Mouse (Mus musculus) adrenal gland, postnatal 14 days (tissue): ENCODE data around the gene Evl. TPM values are rescaled to one million over a fixed set of nuclear protein-coding genes. Genes with fewer than 3 reads are reported as not detected.
"Not testable (repeated sequence)": the region's sequence is repeated elsewhere in the genome, so short reads cannot be mapped to it uniquely, and the experiment has no call there.

ENCODE experiments used
- DNase-seq: peaks from one replicate; pipeline ENCODE4 v3.0.0; 2021; ENCODE audit warnings: mixed read lengths
- microRNA-seq, 2 experiments: library from miRNA; unstranded; fragments of <30 nt; microRNA quantifications; one replicate each; pipeline ENCODE4 v1.2.0; 2021
- total RNA-seq: library from RNA; stranded (reverse); gene quantifications from 2 replicates; pipeline ENCODE4 v1.2.3, GENCODE M21; 2021

Gene Evl
- total RNA-seq, 1 experiment from 2014 or later, result 67.3 TPM

DNA sequence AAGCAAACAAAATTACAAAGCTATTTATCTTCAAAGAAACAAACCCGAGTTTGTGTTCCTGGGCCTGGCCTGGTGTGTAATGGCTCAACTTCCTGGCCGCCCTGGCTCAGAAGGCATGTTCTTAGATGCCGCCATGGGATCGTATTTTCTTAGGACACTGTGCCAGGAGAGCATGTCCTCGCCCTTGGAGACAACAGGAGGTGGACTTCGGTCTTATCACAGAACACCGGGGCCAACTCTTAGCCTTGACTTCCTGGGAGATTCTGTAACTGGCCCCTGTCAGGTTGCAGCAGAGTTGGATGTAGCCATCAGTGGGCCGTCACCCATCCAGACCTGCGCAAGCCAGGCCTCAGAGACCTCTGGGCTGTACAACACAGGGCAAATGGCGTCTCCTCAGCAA lies 145.1 kb downstream of the Evl start:
- DNase-seq, result no peak

DNA sequence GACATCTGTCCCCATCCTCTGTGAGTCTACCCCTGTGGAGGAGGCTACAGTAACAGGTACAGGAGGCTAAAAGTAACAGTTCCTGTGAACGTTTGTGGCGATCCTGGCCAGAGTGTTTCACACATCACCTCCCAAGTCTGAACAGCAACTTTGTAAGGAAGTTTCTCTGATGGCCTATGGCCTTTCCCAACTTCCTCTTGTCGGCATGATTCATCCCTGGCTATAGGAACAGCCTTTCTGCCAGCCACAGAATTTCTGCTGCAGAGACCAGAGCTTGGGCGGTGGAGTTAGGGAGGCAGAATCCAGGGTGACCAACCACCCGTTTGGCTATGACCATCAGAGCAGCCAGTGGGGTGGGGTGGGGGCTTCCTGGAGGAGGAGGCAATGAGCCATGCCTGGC lies 145.5 kb downstream of the Evl start:
- no peak for DNase-seq

DNA sequence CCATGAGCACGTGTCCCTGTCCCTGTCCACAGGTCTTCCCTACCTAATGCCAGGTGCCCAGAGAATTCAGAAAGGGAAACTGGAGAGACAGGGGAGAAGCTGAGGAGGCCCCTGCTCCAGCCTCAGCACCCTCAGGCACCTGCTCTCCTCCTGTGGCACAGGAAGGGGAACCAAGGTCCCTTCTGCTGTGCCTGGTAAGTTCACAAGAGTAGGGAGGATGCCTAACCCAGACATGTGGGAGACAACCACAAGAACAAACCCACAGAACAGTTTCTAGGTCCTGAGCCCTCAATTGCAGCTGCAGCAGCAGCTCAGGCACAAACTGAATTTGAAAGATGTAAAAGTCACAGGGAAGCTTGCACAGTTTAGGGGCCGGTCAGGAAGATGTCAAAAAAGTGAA lies 146.7 kb downstream of the Evl start:
- DNase-seq, result no peak

DNA sequence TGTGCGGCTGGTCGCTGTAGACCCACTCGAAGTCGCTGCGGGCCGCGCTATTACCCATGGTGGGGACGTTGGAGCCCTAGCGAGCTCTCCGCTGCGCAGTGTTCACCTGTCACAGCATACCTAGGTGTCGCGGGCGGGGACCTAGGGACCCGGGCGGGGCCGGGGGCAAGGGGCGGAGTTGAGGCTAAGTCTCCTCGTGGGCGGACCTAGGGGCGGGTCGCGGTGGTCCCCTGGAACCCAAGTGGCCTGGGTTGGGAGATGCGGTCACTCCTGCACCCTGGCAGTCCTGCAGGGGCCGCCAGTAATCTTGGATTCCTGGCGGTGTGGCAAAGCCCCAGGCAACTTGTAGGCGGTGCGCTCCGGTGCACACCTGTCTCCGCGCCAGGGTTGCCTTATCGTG lies 147.7 kb downstream of the Evl start, which contains the start of gene Degs2:
Gene Degs2 (minus strand): TSS at position 131 of the 400 bp plus-strand sequence.
- no peak for DNase-seq

DNA sequence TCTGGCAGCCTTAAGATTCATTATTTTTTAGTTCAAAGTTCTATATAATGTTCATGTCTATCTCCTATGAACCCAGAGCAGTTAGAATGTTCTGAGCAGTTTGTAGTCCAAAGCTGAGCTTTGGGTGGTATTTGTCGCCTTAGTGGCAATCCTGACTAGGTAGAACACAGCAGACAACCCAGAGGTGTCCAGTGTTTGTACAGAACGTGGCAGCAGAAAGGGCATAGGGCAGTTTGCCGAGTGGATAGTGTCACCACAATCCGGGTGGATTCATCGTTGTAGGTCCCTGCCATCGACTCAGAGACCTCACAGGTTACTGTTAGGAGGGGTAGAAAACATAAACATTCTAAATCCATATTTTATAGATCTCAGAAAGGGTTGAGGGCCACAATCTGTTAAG lies 151.0 kb downstream of the Evl start:
- no peak for DNase-seq

DNA sequence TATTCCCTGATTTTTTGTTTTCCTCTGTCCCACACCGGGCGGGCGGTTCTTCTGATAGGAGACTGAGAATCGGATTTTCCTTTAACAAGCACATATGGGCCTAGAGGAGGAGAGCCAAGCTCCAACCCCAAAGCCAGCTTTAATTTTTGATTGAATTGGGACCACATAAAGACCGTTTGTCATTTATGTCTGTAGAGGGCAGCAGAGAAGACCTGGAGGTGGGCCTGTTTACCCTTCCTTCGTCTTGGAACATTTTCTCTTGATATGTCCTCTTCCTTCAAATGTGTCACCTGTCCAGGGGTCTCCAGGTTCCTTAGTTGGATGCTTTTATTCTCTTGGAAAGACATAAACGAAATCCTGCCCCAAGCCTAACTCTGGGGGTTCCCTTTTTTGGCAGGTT lies 151.6 kb downstream of the Evl start:
- no peak for DNase-seq

DNA sequence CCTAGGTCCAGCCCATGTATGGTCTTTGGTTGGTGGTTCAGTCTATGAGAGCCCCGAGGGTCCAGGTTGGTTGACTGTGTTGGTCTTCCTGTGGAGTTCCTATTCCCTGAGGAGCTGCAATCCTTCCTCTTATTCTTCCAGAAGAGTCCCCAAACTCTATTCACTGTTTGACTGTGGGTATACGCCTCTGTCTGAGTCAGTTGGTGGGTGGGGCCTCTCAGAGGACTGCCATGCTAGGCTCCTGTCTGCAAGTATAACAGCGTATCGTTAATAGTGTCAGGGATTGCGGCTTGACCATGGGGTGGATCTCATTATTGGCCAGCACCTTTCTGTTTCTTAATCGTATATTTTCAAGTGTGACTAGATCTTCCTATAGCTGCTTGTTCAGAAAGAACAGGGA lies 154.9 kb downstream of the Evl start:
- no peak for DNase-seq

DNA sequence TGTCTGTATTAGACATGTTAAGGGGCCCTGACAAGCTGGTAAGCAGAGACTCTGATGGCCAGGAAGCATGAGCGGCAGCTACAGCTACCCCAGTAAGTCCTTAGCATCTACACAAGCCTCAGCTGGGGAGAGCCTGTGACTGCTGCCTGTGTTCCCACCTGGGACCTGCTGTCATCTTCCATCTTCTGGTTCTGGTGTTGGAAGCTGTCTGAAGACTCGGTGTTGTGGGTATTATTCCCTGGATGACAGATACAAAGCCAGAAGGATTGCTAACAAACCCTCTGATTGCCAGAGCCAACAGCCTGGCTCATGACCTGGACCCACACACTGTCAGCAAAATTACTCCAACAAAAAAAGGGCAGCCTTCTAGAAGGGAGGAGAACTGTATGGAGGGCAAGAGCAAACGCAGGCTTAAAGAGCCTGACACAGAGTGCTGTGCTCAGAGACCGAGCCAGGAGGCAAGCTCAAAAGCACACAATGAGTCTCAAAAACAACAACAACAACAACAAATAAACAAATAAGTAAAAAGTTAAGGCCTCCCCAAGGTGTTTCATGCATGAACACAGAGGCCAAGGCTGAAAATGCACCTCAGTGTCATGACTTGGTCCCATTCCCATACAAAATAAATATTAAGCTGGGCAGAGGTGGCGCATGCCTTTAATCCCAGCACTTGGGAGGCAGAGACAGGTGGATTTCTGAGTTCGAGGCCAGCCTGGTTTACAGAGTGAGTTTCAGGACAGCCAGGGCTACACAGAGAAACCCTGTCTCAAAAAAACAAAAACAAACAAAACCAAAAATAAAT lies 155.6 kb downstream of the Evl start:
- no peak for DNase-seq

DNA sequence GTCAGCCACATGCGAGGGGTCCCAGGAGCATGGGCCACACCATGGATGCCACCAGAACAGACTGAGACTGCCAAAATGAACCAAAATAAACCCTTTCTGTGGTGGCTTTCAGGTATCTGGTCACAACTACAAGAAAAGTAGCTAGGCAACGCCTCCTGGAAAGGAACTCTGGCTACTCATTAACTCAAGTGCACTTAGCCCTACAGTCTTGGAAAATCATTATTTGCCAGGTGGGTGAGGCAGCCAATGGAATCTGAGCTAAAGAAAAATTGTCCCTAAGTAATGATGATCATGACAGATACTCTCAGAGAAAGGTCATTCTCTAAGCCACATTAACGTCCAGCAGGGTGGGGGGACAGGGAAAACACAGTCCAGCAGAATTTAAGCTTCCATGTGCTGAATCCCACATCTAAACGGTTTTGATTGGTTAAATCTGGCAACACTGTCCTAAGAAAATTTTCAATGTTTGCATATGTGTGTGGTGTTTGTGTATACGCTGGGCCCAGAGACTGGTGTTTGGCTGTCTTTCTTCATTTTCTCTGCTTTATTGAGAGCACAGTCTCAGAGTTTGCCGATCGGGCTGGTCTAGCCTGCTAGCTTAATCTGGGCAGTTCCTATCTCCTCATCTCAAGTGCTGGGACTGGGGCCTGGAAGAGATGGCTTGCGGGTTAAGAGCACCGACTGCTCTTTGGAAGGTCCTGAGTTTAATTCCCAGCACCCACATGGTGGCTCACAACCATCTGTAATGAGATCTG lies 156.5 kb downstream of the Evl start:
- DNase-seq, result no peak

DNA sequence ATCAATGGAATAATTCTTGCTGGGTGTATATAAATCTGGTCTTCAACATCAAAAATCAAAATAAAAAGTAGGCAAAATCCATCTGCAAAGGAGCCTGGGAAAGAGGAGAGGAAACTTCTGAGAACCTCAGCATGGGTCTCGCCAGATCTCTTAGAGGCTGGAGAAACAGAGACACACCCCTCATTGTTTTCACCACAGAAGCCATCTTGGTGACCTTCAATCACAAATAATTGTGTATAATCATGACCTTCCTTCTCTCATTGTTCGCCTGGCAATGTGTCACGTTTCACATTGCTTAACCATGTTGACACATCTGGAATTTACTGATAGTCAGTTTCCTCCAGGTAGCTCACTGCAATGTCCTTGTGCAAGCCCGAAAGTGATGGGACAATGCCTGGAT lies 158.0 kb downstream of the Evl start:
- no peak for DNase-seq

DNA sequence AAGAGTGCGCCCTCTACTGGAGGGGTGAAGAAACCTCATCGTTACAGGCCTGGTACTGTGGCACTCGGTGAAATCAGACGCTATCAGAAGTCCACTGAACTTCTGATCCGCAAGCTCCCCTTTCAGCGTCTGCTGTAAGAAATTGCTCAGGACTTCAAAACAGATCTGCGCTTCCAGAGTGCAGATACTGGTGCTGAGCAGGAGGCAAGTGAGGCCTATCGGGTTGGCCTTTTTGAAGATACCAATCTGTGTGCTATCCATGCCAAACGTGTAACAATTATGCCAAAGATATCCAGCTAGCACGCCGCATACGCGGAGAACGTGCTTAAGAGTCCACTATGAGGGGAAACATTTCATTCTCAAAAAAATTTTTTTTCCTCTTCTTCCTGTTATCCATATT lies 159.5 kb downstream of the Evl start:
- DNase-seq, result not testable (repeated sequence)

DNA sequence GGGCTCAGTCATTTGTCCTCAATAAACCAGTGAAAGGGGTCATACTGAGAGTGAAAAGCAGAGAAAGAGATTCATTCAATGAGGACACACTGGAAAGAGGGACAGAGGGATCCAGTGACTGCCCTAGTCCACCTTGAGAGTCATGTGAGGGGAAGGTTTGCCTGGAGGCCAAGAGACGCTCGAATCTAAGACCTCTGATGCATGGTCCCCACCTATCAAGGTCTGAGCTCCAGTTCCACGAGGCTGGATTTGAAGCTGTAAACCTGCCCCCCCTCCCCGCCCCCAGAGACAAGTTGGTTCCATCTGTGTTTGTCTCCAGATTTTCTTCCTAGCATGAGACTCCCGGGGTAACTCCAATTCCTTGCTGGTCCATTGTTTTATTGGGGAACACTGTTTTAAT lies 161.3 kb downstream of the Evl start:
- no peak for DNase-seq

DNA sequence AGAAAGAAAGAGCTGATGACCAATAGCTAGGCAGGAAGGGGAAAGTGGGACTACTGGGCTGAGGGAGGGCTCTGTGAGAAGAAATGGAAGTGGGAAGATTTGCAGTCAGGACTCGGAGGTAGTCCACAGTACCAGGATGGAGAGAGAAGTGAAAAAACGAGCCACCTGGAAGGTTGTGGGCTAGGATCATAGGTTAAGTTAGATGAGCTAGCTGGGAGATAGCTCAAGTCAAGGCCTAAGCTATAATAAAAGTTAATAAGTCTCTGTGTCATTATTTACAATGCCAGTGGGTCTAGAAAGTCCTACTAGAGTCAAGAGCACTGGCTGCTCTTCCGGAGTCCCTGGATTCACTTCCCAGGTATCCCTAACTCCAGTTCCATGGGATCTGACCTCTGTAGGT lies 164.0 kb downstream of the Evl start:
- no peak for DNase-seq

DNA sequence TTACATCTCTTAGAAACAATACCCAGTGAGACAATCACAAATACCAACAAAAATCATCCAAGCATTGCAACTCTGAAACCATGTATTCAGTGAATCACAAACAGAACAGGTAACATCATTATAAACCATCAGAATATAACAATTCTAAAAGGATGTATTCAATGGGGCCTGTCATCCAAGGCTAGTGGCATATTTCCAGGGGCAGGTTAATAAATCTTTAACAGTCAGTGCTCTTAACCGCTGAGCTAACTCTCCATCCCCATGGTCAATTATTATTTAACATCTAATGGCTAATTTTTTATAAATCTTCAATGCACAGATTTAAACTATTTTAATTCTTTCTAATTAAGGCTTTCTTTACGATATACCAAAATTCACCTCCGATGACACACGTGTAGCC lies 167.9 kb downstream of the Evl start:
- no peak for DNase-seq

DNA sequence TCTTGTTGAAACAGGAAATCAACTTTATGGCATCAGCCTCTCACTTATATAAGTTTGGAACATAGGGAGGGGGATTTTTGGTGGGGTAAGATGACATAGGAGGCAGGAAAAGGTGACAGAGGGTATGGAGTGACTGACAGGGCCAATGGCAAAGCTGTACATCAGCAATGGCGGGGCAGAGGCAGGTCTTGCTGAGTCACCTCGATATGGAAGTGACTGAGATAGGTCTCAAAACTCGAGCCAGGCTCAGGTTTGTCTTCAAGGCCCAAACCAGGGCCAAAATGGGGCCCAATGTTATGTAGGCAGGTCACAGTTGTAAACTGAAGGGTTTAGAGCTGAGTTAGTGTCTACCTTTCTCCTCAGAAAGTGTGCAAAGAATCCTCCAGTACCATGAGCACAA lies 169.3 kb downstream of the Evl start:
- no peak for DNase-seq

DNA sequence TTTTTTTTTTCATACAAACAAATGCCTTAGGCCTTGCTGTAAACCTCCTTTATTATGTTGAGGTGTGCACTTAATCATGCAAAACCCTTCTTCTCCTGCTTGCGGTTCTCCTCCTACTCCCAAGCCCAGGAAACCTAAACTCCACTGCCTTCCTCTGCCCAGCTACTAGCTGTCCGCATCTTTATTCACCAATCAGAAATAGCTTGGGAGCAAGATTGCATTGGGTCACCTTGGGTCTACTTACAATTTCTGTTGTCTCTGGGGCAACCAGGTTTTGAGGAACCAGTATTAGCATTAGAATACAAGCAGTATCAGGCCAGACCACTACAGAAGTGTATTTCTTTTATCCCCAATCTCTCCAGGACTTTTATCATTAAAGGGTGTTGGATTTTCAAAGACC lies 179.9 kb downstream of the Evl start:
- no peak for DNase-seq

DNA sequence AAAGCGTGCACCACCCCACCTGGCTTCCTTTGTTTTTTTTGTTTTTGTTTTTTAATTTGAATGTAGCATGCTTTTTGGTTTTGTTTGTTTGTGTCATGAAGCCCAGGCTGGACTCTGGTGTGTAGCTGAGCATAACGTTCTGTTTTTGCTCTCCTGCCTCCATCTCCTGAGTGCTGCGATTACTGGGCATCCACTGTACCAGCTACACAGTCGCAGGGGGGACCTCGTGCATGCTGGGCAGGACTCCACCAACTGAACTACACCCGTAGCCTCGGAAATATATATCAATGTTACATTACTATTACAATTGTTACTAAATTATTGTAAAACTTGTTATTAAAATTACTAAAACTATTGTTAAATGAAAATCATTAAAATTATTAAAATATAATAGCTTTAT lies 183.3 kb downstream of the Evl start:
- no peak for DNase-seq

Small RNA genes lying within 50 kb of the gene (microRNA-seq; reads per million reads assigned to microRNA genes)
- gene Gm23872, result 0 reads per million in 2 experiments
- gene Mir342, result 1,254 to 1,389 reads per million in 2 experiments

Other genes starting within 250 kb of the Evl start
- 0.67 and 0.79 TPM in 2 replicates for gene Hhipl1, start 248.4 kb upstream of the Evl start, total RNA-seq
- 1.7 and 2.0 TPM in 2 replicates for gene Cyp46a1, start 220.3 kb upstream of the Evl start, total RNA-seq
- 32.9 and 38.8 TPM in 2 replicates for gene Eml1, start 183.8 kb upstream of the Evl start, total RNA-seq
- gene Degs2, start 147.6 kb downstream of the Evl start, total RNA-seq, result not detected in 2 replicates
- 74.2 and 77.6 TPM in 2 replicates for gene Yy1, start 238.3 kb downstream of the Evl start, total RNA-seq